Mouse (Mus musculus): ENCODE measurements around the gene Olfr212.
"Not testable (repeated sequence)": the region's sequence is repeated elsewhere in the genome, so short reads cannot be mapped to it uniquely, and the experiment has no call there.

The Olfr212 gene

DNA sequence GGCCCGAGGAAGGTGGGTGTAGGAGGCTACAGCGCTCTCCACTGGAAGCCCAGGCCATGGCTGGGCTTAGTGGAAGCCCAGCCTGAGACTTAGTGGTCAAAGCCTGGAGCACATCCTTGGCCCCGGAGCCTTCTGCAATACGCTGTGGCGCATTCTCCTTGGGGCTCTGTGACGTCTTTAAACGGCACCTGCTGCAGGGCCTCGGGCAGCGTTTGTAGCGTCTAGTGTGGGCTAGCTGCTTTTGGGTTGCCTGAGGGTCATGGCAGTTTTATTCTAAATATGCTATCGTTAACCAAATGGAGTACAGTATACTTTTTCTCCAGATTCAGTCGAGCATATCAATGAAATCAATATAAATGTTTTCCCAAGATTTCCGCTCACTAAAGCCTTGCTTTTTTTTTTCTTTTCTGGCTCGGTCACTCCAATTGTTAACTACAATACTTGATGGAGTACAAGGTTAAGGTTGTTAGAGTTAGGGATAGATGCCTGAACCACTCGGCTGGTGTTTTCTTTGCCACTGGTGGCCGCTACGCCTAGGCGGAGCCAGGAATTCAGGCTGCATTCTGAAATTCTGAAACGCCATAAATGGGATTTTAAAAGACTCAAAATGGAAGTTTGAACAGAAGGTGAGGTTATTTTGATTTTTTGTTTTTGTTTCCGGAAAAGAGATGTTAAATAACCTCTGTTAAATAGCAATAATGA lies at the start of gene Olfr212:
Gene Olfr212, plus strand, starts transcription at position 215 of the 702 bp plus-strand sequence.
- DNase-seq (ENCODE audit: extremely low read depth, insufficient read length, low spot score) = not testable (repeated sequence)

DNA sequence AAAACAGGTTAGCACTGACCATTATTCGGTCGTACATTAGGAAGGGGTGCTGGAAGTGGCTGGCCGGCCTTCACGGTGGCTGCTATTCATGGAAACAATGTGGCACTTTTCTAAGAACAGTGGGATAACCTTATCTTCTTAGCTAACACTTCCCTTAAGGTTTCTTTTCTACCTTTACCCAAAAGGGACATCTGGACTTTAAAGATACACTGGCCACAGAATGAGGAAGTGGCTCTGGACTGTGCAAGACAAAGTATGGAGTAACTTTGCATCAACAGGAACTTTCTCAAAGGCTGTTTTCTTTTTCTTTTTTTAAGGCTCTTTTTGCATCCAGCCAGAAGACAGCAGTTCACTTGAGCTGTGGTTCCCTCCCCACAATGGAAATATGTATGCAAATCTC lies 47.6 kb upstream of the Olfr212 start:
- no peak for DNase-seq (ENCODE audit: extremely low read depth, insufficient read length, low spot score)

DNA sequence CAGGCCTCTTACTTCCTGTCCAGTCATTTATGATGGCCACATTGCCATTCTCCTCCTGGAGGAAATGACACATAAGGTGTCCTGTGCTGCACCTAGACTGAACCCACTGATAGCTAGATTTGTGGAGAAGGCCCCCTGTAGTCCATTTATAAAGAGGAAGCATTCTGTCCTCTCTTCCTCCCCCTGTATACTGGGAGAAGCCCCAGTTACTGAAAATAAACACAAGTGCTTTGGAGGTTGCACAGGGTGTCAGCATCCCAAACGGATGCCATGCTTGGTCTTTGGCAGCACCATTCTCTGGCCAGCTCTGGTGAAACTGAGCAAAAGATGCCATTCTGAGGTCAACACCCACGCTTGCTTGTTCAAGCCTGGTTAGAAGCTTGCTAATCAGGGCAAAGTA lies 47.1 kb upstream of the Olfr212 start:
- no peak for DNase-seq (ENCODE audit: extremely low read depth, insufficient read length, low spot score)

DNA sequence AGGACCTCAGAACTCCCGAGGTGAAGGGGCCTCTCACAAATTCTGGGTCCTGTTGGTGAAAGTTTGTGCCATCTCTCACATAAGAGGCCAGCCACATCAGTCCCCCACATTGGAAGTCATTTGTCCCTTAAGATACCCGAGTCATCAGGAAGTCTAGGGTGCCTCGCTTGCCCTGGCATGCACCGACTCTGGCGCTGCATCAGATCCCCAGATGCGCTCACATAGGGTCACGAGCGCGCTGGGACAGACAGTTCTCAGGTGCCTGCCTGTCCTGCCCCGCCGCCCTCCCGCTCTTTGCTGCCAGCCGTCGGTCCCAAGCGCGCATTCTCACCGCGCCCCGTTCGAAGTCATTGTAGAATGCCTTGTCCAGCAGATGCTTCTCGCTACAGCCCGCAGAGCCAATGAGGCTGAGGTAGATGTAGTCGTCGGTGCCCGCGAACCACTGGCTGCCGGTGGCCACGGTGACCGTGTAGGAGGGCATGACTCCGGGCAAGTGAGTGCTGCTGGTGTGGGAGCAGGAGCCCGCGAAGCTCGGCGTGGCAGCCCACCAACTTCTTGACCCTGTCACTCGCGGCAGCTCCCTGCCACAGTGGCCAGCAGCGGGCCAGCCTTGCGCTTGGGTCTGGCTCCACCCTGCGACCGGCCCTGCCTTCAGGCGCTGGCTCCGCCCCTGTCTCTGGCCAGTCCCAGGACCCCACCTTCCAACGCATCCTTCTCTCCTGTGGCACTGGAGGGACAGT lies 45.6 kb upstream of the Olfr212 start, which contains the start of gene Alox5:
Gene Alox5, minus strand, starts transcription at position 635 of the 740 bp plus-strand sequence.
- peak; percentile 11 for DNase-seq (ENCODE audit: extremely low read depth, insufficient read length, low spot score)

DNA sequence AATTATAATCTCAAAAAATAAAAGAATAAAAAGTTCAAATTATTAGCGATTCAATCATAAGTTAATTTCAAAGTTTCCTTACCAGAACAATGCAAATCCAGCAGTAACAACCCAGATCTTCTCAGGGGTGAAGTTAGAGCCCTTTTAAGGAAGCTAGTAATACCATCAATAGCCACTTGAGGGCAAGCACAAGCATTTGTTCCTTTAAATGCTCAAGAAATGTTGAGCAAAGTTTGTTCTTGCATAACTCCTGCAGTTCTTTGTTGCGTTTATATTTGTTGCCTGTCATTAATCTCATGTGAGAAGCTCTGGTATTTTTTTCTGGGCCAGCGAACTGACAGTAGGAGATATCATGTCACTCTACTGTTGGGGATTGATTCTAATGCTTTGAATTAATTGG lies 38.2 kb upstream of the Olfr212 start:
- DNase-seq (ENCODE audit: extremely low read depth, insufficient read length, low spot score) = no peak

DNA sequence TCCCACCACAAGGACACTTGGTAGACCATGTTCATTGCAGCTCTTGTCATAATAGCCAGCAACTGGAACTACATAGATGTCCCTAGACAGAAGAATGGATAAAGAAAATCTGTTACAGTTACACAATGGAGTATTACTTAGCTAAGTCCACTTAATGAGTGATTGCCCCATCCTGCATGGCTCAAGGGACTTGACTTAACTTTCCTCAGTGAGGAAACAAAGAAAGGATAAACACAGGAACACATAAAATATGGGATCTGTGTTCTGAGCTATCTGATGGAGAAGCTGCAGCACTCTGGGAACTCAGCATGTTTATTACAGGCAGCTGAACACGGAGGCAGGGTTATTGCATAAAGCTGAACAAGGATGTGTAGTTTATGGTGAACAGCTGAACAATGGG lies 21.2 kb upstream of the Olfr212 start:
- DNase-seq (ENCODE audit: extremely low read depth, insufficient read length, low spot score) = no peak

DNA sequence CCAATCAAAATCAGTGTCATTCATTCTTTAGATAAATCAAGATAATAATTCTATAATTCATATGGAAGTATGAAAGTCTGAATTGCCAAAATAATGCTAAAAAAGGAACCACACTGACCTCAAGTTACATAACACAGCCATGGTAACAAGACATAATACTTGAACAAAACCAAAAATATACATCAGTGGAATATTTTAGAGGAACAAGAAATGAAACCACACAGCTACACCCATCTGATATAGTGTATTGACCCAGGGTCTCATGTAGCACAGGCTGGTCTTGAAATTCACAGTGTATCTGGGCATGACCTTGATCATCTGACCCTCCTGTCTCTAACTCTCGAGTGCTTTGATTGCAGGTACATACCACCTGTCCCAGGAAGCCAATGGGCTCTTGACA lies 19.5 kb upstream of the Olfr212 start:
- DNase-seq (ENCODE audit: extremely low read depth, insufficient read length, low spot score) = no peak

DNA sequence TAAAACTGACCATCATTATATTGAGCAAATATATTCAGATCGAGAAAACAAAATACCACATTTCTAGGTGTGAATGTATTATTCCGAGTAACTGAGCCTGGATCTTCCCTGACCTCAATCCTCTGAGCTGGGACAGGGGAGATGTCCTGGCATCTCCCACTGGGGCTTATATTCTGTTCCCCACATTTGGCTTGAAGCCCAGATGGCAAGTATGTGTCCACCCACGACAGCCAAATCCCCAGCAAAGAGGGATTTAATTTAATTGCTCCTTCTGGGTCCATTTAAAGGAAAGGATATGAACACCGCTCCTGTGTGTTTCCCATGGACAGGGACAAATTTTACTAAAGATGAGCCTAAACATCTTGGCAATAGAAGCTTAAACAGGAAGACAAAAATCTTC lies 17.5 kb upstream of the Olfr212 start, which contains the start of gene Olfr211:
Gene Olfr211, plus strand, starts transcription at position 301 of the 400 bp plus-strand sequence.
- no peak for DNase-seq (ENCODE audit: extremely low read depth, insufficient read length, low spot score)

DNA sequence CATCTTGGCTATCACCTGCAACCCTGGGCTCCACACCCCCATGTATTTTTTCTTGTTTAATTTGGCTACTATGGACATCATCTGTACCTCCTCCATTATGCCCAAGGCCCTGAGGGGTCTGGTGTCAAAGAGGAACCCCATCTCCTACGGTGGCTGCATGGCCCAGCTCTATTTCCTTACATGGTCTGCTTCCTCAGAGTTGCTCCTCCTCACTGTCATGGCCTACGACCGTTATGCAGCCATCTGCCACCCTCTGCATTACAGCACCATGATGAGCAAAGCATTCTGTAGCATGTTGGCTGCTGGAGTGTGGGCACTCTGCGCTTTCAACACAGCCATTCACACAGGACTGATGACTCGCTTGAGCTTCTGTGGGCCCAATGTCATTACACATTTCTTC lies 12.6 kb upstream of the Olfr212 start:
- DNase-seq (ENCODE audit: extremely low read depth, insufficient read length, low spot score) = no peak

DNA sequence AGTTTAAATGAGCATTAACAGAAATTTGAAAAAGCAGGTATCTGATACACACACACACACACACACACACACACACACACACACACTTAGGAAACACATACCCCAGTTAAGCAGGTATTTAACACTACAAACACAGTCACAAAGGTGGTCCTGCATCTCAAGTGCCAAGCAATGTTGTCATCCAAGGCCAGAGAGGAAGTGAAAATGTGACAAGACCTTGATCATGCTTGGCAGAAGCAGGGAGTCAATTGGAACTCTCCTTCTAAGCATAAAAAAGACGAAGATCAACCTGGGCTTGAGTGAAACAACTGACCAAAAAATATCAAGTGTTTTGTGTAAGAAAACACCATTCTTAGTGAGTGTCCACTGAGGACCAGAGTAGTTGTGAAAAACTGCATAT lies 10.4 kb upstream of the Olfr212 start:
- DNase-seq (ENCODE audit: extremely low read depth, insufficient read length, low spot score) = no peak

DNA sequence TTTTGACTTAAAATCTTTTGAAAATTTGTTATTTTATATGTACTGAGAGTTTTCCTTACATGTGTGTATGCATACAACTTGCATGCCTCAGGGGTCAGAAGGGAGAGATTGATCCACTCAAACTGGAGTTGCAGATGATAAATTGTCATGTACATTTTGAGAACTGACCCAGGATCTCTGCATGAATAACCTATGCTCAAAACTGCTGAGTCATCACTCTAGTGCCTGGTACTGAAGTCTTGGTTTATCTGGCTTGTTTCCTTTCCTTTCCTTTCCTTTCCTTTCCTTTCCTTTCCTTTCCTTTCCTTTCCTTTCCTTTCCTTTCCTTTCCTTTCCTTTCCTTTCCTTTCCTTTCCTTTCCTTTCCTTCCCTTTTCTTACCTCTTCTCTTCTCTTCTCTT lies 8.5 kb downstream of the Olfr212 start:
- DNase-seq (ENCODE audit: extremely low read depth, insufficient read length, low spot score) = no peak

DNA sequence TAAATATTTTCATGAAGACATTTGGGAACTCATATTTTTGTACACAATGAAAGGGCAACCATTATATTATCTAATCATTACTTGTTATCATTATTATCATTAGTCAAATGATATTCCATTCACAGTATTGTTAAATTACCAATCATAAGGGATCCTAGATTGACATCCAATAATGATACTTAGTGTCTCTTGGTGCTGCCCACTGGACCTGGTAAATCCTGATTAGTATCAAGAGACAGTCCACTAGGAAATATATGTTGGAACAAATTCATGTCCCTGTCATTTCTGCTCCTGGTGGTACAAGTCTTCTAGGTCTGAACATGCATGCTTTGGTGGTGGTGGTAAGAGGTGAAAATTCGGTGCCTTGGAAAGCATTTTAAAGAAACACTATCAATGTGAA lies 31.8 kb downstream of the Olfr212 start, which contains the start of gene Olfr213:
Gene Olfr213, plus strand, starts transcription at position 301 of the 400 bp plus-strand sequence.
- no peak for DNase-seq (ENCODE audit: extremely low read depth, insufficient read length, low spot score)

DNA sequence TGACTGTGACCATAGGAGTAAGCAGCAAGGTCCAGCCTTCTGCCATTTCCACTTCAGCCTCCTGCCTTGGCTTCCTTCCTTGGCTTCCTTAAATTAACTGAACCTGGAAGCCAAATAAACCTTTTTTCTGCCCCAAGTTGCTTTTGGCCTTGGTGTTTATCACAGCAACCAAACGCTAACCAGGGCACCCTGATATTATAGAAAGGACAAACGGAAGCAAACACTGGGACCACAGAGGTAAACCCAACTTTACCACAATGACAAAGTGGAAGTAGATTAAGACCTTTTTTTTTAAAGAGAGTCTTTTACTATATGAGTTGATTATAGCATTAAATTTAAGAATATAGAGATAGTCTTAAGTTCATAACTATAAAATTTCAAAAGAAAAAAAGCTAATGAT lies 36.2 kb downstream of the Olfr212 start:
- no peak for DNase-seq (ENCODE audit: extremely low read depth, insufficient read length, low spot score)

DNA sequence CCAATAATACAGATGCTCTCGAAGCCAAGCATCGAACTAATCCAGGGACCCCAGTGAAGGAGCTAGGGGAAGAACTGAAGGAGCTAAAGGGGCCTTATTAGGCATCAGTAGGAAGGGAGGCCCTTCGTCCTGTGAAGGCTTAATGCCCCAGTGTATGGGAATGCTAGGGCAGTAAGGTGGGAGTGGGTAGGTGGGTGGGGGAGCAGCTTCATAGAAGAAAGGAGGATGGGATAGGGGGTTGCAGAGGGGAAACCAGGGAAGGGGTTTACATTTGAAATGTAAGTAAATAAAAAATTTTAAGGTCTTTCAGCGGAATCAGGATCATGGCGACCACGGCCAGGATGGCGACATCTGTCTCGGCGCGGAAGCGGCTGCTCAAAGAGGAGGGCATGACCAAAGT lies 44.5 kb downstream of the Olfr212 start, which contains the start of gene Gm5580:
Gene Gm5580, plus strand, starts transcription at position 301 of the 400 bp plus-strand sequence.
- not testable (repeated sequence) for DNase-seq (ENCODE audit: extremely low read depth, insufficient read length, low spot score)

DNA sequence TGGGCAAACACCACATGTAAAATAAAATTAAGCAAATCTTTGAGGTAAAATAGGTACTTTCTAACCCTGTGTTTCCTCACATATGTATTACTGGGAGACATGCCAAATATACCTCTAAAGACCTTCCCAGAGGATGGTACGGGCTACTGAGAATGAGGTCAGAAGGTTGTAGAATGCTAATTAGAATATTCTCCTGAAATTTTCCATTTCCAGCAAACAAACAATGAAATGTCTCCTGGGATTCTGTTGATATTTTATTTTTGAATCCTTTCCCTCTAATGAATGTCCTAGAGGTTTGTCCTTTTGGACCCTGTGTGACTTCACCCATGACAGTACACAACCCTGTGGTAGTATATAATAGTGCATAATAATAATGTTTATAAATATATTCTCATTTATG lies 47.6 kb downstream of the Olfr212 start, which contains the start of gene Olfr214:
Gene Olfr214, plus strand, starts transcription at position 301 of the 400 bp plus-strand sequence.
- DNase-seq (ENCODE audit: extremely low read depth, insufficient read length, low spot score) = no peak

DNA sequence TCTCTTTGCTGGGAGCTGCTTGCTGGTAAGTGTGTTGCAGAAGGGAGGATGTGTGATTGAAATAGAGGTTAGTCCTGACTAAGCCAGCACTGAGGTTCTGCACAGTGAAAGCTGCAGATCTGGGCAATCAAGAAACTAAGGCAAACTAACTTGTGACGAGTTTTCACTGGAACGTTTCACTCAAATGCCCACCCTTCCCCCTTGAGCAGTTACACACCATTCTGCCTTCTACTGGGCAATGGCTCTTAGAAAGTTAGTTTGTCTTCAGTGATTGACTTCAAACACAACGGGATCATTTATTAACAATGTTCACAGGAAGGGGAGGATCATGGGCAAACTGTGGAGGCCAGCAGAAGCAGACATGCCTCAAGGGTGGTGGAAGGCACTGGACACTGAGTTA lies 48.6 kb downstream of the Olfr212 start:
- no peak for DNase-seq (ENCODE audit: extremely low read depth, insufficient read length, low spot score)
